Mouse (Mus musculus) small intestine, adult 2 months (tissue): ENCODE measurements around the gene Minpp1.

Source experiments
- CTCF ChIP-seq: fragments of 200-500 bp; IDR thresholded peaks from 2 replicates; pipeline ENCODE4 v1.5.1; 2012; ENCODE audit warnings: low read depth, mild to moderate bottlenecking, control low read depth, inconsistent platforms, low read length, moderate library complexity, mixed read lengths; ENCODE audit not compliant: insufficient replicate concordance, insufficient read length; ENCODE audit errors: extremely low read depth
- POLR2A ChIP-seq: fragments of 200-500 bp; IDR thresholded peaks from 2 replicates; pipeline ENCODE4 v1.6.1; 2012; ENCODE audit warnings: low read depth, mild to moderate bottlenecking, control low read depth, inconsistent platforms, low read length, moderate library complexity

DNA sequence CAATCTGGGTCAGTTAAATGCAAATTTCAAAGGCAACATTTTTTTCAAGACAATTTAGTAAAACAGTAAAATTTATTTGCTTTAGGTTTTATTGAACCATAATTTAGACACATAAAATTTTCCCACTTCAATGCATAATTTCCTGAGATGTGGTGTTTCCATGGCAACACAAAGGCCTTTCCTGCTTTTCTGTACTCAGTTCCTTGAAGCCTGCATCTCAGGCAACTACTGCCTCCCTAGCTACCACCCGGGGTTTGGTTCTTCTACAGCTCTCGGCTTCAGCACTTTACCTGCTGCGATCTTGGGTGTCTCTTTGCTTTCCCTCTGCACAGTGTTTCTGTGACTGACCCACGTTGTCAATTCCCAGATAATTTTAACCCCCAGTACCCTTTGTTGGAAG, 33.3 kb upstream of the Minpp1 start:
- no peak for TF ChIP-seq CTCF
- no peak for TF ChIP-seq POLR2A
